Mouse (Mus musculus) liver, embryonic 14.5 days (tissue): ENCODE data around the gene Zcchc2.

Source experiments
- CTCF ChIP-seq: IDR thresholded peaks from 2 replicates; pipeline ENCODE4 v1.5.1; 2016; ENCODE audit warnings: antibody characterized with exemption, low read depth, control low read depth
- EP300 ChIP-seq: IDR thresholded peaks from 2 replicates; pipeline ENCODE4 v1.6.1; 2016; ENCODE audit warnings: antibody characterized with exemption, low read depth

GRCm38 (mm10) chr1:106072071-106072440 is 81.8 kb downstream of the Zcchc2 start:
- TF ChIP-seq CTCF (no peak), EP300 (no peak)
